Mouse (Mus musculus): ENCODE data around the gene Gtf2f2. TPM values are rescaled to one million over a fixed set of nuclear protein-coding genes. Genes with fewer than 3 reads are reported as not detected.
"Not testable (repeated sequence)": the region's sequence is repeated elsewhere in the genome, so short reads cannot be mapped to it uniquely, and the experiment has no call there.

Gtf2f2 gene
- polyA plus RNA-seq, 1 experiment from 2014 or later = 39.5 TPM

- Histone ChIP-seq H3K4me1 (peaks cover 2% of the 10 kb centered on the region; the same call in 1 of the 2 replicates), H3K4me2 (replicated peaks) (no peak overlapping the region), H3K36me3 (no peaks in the 10 kb centered on the region), H3K9me3 (no peaks in the 10 kb centered on the region), H3K9ac (no peak overlapping the region), H3K27ac (no peak overlapping the region), H3K27me3 (no peaks in the 10 kb centered on the region), H3K4me3 (no peak overlapping the region)
- no peak for ATAC-seq (ENCODE audit: insufficient number of reproducible peaks, insufficient read depth, low FRiP score, low TSS enrichment)
- 88% methylated on average over 9 of the region's 9 CpGs for WGBS
Measured at GRCm38 (mm10) chr14:75873612-75874011, 137.1 kb downstream of the Gtf2f2 start.

GRCm38 (mm10) chr14:75871750-75872149 is 138.9 kb downstream of the Gtf2f2 start:
- Histone ChIP-seq H3K9ac (no peak overlapping the region), H3K27me3 (no peaks in the 10 kb centered on the region), H3K36me3 (no peaks in the 10 kb centered on the region), H3K27ac (no peak overlapping the region), H3K4me2 (replicated peaks) (no peak overlapping the region), H3K9me3 (no peaks in the 10 kb centered on the region), H3K4me1 (peaks cover 2% of the 10 kb centered on the region; the same call in 1 of the 2 replicates), H3K4me3 (no peak overlapping the region)
- ATAC-seq (ENCODE audit: insufficient number of reproducible peaks, insufficient read depth, low FRiP score, low TSS enrichment) = no peak
- WGBS = 83% methylated on average over 4 of the region's 4 CpGs

GRCm38 (mm10) chr14:75871111-75871510 is 139.6 kb downstream of the Gtf2f2 start:
- peak; percentile 62; the same call in 1 of the 2 replicates for ATAC-seq (ENCODE audit: insufficient number of reproducible peaks, insufficient read depth, low FRiP score, low TSS enrichment)
- Histone ChIP-seq H3K9ac (no peak overlapping the region), H3K27ac (no peak overlapping the region), H3K27me3 (no peaks in the 10 kb centered on the region), H3K4me1 (peaks cover 2% of the 10 kb centered on the region; the same call in 1 of the 2 replicates), H3K9me3 (no peaks in the 10 kb centered on the region), H3K4me3 (peak overlapping the region; percentile 16), H3K4me2 (replicated peaks) (peak overlapping the region; percentile 36), H3K36me3 (no peaks in the 10 kb centered on the region)
- WGBS = 11% methylated on average over 4 of the region's 5 CpGs

- Histone ChIP-seq H3K4me3 (peak overlapping the region; percentile 16), H3K4me2 (replicated peaks) (peak overlapping the region; percentile 36), H3K36me3 (no peaks in the 10 kb centered on the region), H3K9ac (no peak overlapping the region), H3K27me3 (no peaks in the 10 kb centered on the region), H3K4me1 (peaks cover 2% of the 10 kb centered on the region; the same call in 1 of the 2 replicates), H3K27ac (no peak overlapping the region), H3K9me3 (no peaks in the 10 kb centered on the region)
- 23% methylated on average over 8 of the region's 10 CpGs for WGBS
- no peak for ATAC-seq (ENCODE audit: insufficient number of reproducible peaks, insufficient read depth, low FRiP score, low TSS enrichment)
Measured at GRCm38 (mm10) chr14:75870631-75871030, 140.0 kb downstream of the Gtf2f2 start.

GRCm38 (mm10) chr14:75869769-75870363 is 140.8 kb downstream of the Gtf2f2 start:
- peaks cover 2% of the 10 kb centered on the region; the same call in 1 of the 2 replicates for H3K4me1 ChIP-seq
- no peak overlapping the region for H3K9ac ChIP-seq
- no peak overlapping the region for H3K4me2 ChIP-seq (replicated peaks)
- 77% methylated on average over 14 of the region's 14 CpGs for WGBS
- H3K4me3 ChIP-seq = no peak overlapping the region
- no peak overlapping the region for H3K27ac ChIP-seq
- H3K9me3 ChIP-seq = no peaks in the 10 kb centered on the region
- no peaks in the 10 kb centered on the region for H3K27me3 ChIP-seq
- no peak for ATAC-seq (ENCODE audit: insufficient number of reproducible peaks, insufficient read depth, low FRiP score, low TSS enrichment)
- no peaks in the 10 kb centered on the region for H3K36me3 ChIP-seq

- peaks cover 11% of the 10 kb centered on the region for H3K4me1 ChIP-seq
- not testable (repeated sequence) for H3K4me3 ChIP-seq; H3K36me3 ChIP-seq; H3K4me2 ChIP-seq (replicated peaks); H3K9ac ChIP-seq; H3K27ac ChIP-seq; H3K9me3 ChIP-seq; ATAC-seq (ENCODE audit: insufficient number of reproducible peaks, insufficient read depth, low FRiP score, low TSS enrichment); H3K27me3 ChIP-seq
- WGBS = 69% methylated on average over 3 of the region's 3 CpGs
Measured at GRCm38 (mm10) chr14:75868028-75868427, 142.6 kb downstream of the Gtf2f2 start.

- Histone ChIP-seq H3K4me1 (peaks cover 11% of the 10 kb centered on the region), H3K27ac (no peak overlapping the region), H3K9me3 (no peaks in the 10 kb centered on the region), H3K9ac (no peak overlapping the region), H3K27me3 (no peaks in the 10 kb centered on the region), H3K36me3 (no peaks in the 10 kb centered on the region), H3K4me2 (replicated peaks) (no peak overlapping the region), H3K4me3 (no peak overlapping the region)
- ATAC-seq (ENCODE audit: insufficient number of reproducible peaks, insufficient read depth, low FRiP score, low TSS enrichment) = no peak
- WGBS = 75% methylated on average over 9 of the region's 9 CpGs
Measured at GRCm38 (mm10) chr14:75866706-75867333, 143.8 kb downstream of the Gtf2f2 start.

GRCm38 (mm10) chr14:75863549-75864409 is 146.9 kb downstream of the Gtf2f2 start:
- peak; percentile 89 for ATAC-seq (ENCODE audit: insufficient number of reproducible peaks, insufficient read depth, low FRiP score, low TSS enrichment)
- WGBS = 20% methylated on average over 7 of the region's 7 CpGs
- peak overlapping the region; percentile 63; the same call in 1 of the 2 replicates for H3K27ac ChIP-seq
- H3K9me3 ChIP-seq = no peaks in the 10 kb centered on the region
- peaks cover 9% of the 10 kb centered on the region; the same call in 1 of the 2 replicates for H3K4me1 ChIP-seq
- H3K36me3 ChIP-seq = no peaks in the 10 kb centered on the region
- H3K4me3 ChIP-seq = no peak overlapping the region
- H3K4me2 ChIP-seq (replicated peaks) = no peak overlapping the region
- H3K9ac ChIP-seq = no peak overlapping the region
- H3K27me3 ChIP-seq = no peaks in the 10 kb centered on the region

- Histone ChIP-seq H3K27me3 (no peaks in the 10 kb centered on the region), H3K4me3 (no peak overlapping the region), H3K9ac (no peak overlapping the region), H3K4me2 (replicated peaks) (no peak overlapping the region), H3K27ac (no peak overlapping the region), H3K4me1 (peaks cover 9% of the 10 kb centered on the region; the same call in 1 of the 2 replicates), H3K9me3 (no peaks in the 10 kb centered on the region), H3K36me3 (no peaks in the 10 kb centered on the region)
- ATAC-seq (ENCODE audit: insufficient number of reproducible peaks, insufficient read depth, low FRiP score, low TSS enrichment) = no peak
- 87% methylated on average over 6 of the region's 6 CpGs for WGBS
Measured at GRCm38 (mm10) chr14:75862701-75863100, 148.0 kb downstream of the Gtf2f2 start.

GRCm38 (mm10) chr14:75859619-75860018 is 151.0 kb downstream of the Gtf2f2 start:
- no peak overlapping the region for H3K4me2 ChIP-seq (replicated peaks)
- H3K4me3 ChIP-seq = no peak overlapping the region
- no peak overlapping the region for H3K9ac ChIP-seq
- H3K36me3 ChIP-seq = no peaks in the 10 kb centered on the region
- ATAC-seq (ENCODE audit: insufficient number of reproducible peaks, insufficient read depth, low FRiP score, low TSS enrichment) = no peak
- 84% methylated on average over 2 of the region's 2 CpGs for WGBS
- H3K4me1 ChIP-seq = peaks cover 9% of the 10 kb centered on the region; the same call in 1 of the 2 replicates
- H3K9me3 ChIP-seq = no peaks in the 10 kb centered on the region
- no peak overlapping the region for H3K27ac ChIP-seq
- no peaks in the 10 kb centered on the region for H3K27me3 ChIP-seq

- 80% methylated on average over 2 of the region's 2 CpGs for WGBS
- Histone ChIP-seq H3K36me3 (no peaks in the 10 kb centered on the region), H3K27me3 (no peaks in the 10 kb centered on the region), H3K4me3 (no peak overlapping the region), H3K4me2 (replicated peaks) (no peak overlapping the region), H3K9ac (no peak overlapping the region), H3K27ac (no peak overlapping the region), H3K9me3 (no peaks in the 10 kb centered on the region), H3K4me1 (no peaks in the 10 kb centered on the region)
- no peak for ATAC-seq (ENCODE audit: insufficient number of reproducible peaks, insufficient read depth, low FRiP score, low TSS enrichment)
Measured at GRCm38 (mm10) chr14:75858181-75858580, 152.5 kb downstream of the Gtf2f2 start.
